Mouse (Mus musculus) mesoderm, embryonic 11.5 days (tissue): Measurements from ENCODE around the gene Dgki.

Experiments used
- DNase-seq: peaks from one replicate; pipeline ENCODE4 v3.0.0-alpha.2; 2012; ENCODE audit warnings: low read depth, low spot score

The Dgki gene

GRCm38 (mm10) chr6:37026343-37027243, 273.4 kb downstream of the Dgki start:
- DNase-seq: no peak

- DNase-seq: no peak
Measured at GRCm38 (mm10) chr6:37016046-37016445, 283.9 kb downstream of the Dgki start.

- no peak for DNase-seq
Measured at GRCm38 (mm10) chr6:37011597-37011996, 288.4 kb downstream of the Dgki start.

GRCm38 (mm10) chr6:37007573-37007972, 292.4 kb downstream of the Dgki start:
- DNase-seq: no peak

GRCm38 (mm10) chr6:37004914-37005313, 295.1 kb downstream of the Dgki start:
- no peak for DNase-seq

- DNase-seq: no peak
Measured at GRCm38 (mm10) chr6:37003235-37003634, 296.7 kb downstream of the Dgki start.

GRCm38 (mm10) chr6:36998942-36999341, 301.0 kb downstream of the Dgki start:
- DNase-seq: no peak

GRCm38 (mm10) chr6:36994329-36994728, 305.7 kb downstream of the Dgki start:
- no peak for DNase-seq

GRCm38 (mm10) chr6:36990186-36990585, 309.8 kb downstream of the Dgki start:
- no peak for DNase-seq

- DNase-seq: no peak
Measured at GRCm38 (mm10) chr6:36988800-36989199, 311.2 kb downstream of the Dgki start.

GRCm38 (mm10) chr6:36981646-36982045, 318.3 kb downstream of the Dgki start:
- no peak for DNase-seq

- no peak for DNase-seq
Measured at GRCm38 (mm10) chr6:36980475-36980874, 319.5 kb downstream of the Dgki start.

GRCm38 (mm10) chr6:36978176-36978575, 321.8 kb downstream of the Dgki start:
- no peak for DNase-seq

- DNase-seq: no peak
Measured at GRCm38 (mm10) chr6:36973096-36973495, 326.9 kb downstream of the Dgki start.

GRCm38 (mm10) chr6:36972494-36972893, 327.5 kb downstream of the Dgki start:
- DNase-seq: no peak

- DNase-seq: no peak
Measured at GRCm38 (mm10) chr6:36969249-36969885, 330.6 kb downstream of the Dgki start.

GRCm38 (mm10) chr6:36960658-36961057, 339.3 kb downstream of the Dgki start:
- DNase-seq: no peak

GRCm38 (mm10) chr6:36955293-36955692, 344.7 kb downstream of the Dgki start:
- peak; percentile 43 for DNase-seq

- no peak for DNase-seq
Measured at GRCm38 (mm10) chr6:36950648-36951047, 349.3 kb downstream of the Dgki start.

GRCm38 (mm10) chr6:36947861-36948260, 352.1 kb downstream of the Dgki start:
- no peak for DNase-seq

GRCm38 (mm10) chr6:36937527-36937926, 362.5 kb downstream of the Dgki start:
- DNase-seq: peak; percentile 54

GRCm38 (mm10) chr6:36936816-36937215, 363.2 kb downstream of the Dgki start:
- DNase-seq: no peak

- DNase-seq: no peak
Measured at GRCm38 (mm10) chr6:36931473-36931872, 368.5 kb downstream of the Dgki start.
